Mouse (Mus musculus) limb, embryonic 11.5 days (tissue): ENCODE results near the gene Scamp4. TPM values are rescaled to one million over a fixed set of nuclear protein-coding genes. Genes with fewer than 3 reads are reported as not detected.
A peak's percentile ranks its signal among the peaks of the same experiment; 100 is the strongest.

Experiments
- ATAC-seq: fragments of 200-750 bp; cut with Nextera tagmentation; 2 replicates; pipeline ENCODE4 v1.8.0; 2017; ENCODE audit warnings: low read depth; ENCODE audit not compliant: insufficient number of reproducible peaks, low FRiP score, low TSS enrichment
- DNase-seq: peaks from one replicate; pipeline ENCODE4 v3.0.0-alpha.2; 2015; ENCODE audit warnings: low spot score
- H3K27ac ChIP-seq: fragments of 300-500 bp; sonication (generic); replicated peaks from 2 replicates; pipeline ENCODE4 v1.5.1; 2014; ENCODE audit warnings: low read depth, mild to moderate bottlenecking, low read length
- H3K27me3 ChIP-seq: fragments of 300-500 bp; sonication (generic); 2 replicates; pipeline ENCODE4 v1.6.1; 2014; ENCODE audit warnings: mild to moderate bottlenecking, low read length, mixed read lengths; ENCODE audit not compliant: control insufficient read depth, insufficient read depth
- H3K36me3 ChIP-seq: fragments of 300-500 bp; sonication (generic); 2 replicates; pipeline ENCODE4 v1.6.1; 2014; ENCODE audit warnings: mild to moderate bottlenecking, low read length, moderate library complexity, mixed read lengths; ENCODE audit not compliant: control insufficient read depth, insufficient read depth
- H3K4me1 ChIP-seq: fragments of 300-500 bp; sonication (generic); 2 replicates; pipeline ENCODE4 v1.6.1; 2014; ENCODE audit warnings: low read length, mixed read lengths; ENCODE audit not compliant: control insufficient read depth, insufficient read depth
- H3K4me2 ChIP-seq: fragments of 300-500 bp; sonication (generic); 2 replicates; pipeline ENCODE4 v1.6.1; 2014; ENCODE audit warnings: low read depth, mild to moderate bottlenecking, moderate library complexity; ENCODE audit not compliant: severe bottlenecking
- H3K4me3 ChIP-seq: fragments of 300-500 bp; sonication (generic); 2 replicates; pipeline ENCODE4 v1.5.1; 2014; ENCODE audit warnings: low read depth, low read length
- H3K9ac ChIP-seq: fragments of 300-500 bp; sonication (generic); 2 replicates; pipeline ENCODE4 v1.6.1; 2014; ENCODE audit warnings: mild to moderate bottlenecking, low read length
- H3K9me3 ChIP-seq: fragments of 300-500 bp; sonication (generic); 2 replicates; pipeline ENCODE4 v1.6.1; 2016; ENCODE audit warnings: low read length; ENCODE audit not compliant: control insufficient read depth
- WGBS: fragments of 180-500 bp; shearing (Covaris S2); extraction: QIAGEN DNeasy Blood & Tissue Kit; methylation state at CpG from one replicate; pipeline ENCODE4 v1.1.7; 2014; 5-methylcytosine and 5-hydroxymethylcytosine counted together
- polyA plus RNA-seq: library from polyadenylated mRNA; unstranded; fragments of >200 nt; fragmentation: Nextera tagmentation; extraction: Ambion mirVana; gene quantifications from 2 replicates; pipeline ENCODE4 v1.2.1, GENCODE M21; 2014

Gene Scamp4
- polyA plus RNA-seq, 1 experiment from 2014 or later, result 73.0 TPM

DNA sequence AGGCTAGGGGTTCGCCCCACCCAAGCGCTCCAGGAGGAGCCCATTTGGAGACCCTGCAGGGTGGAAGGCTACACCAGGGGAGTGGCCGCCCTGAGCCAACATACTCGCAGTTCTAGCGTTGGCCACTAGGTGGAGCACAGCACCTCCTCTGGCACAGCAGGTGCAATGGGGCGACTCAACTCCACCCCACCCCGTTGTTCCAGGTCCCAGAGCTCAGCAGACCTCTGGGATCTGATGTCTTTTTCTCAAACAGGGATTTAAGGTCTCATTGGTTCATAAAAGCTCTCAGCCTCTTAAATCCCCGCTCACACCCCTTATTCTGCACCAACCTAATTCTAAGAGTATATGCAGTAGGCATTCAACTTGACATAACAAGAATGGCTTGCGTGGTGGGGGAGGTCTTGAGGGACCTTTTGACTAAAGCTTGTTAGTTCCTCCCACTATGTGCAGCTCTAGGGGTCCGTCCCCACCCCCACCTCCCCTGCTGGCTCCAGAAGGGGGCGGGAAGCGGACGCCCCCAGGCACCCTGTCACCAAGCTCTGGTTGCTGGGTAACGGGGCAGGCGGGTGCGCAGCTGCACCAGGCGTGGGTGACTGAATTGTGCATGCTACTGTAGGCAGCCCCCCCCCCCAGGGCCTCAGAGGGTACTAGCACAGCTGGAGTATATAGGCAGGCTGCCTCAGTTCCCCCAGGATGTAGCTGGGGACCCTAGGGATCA lies 36.1 kb upstream of the Scamp4 start:
- ATAC-seq, result no peak
- no peaks in the 10 kb centered on the region for H3K36me3 ChIP-seq
- peak; percentile 94 for DNase-seq
- no peak overlapping the region for H3K9ac ChIP-seq
- H3K9me3 ChIP-seq, result no peaks in the 10 kb centered on the region
- 27% methylated on average over 17 of the region's 17 CpGs for WGBS
- H3K4me3 ChIP-seq, result no peak overlapping the region
- no peak overlapping the region for H3K4me2 ChIP-seq
- peaks cover 15% of the 10 kb centered on the region for H3K4me1 ChIP-seq
- no peaks in the 10 kb centered on the region for H3K27me3 ChIP-seq
- H3K27ac ChIP-seq, result no peak overlapping the region

DNA sequence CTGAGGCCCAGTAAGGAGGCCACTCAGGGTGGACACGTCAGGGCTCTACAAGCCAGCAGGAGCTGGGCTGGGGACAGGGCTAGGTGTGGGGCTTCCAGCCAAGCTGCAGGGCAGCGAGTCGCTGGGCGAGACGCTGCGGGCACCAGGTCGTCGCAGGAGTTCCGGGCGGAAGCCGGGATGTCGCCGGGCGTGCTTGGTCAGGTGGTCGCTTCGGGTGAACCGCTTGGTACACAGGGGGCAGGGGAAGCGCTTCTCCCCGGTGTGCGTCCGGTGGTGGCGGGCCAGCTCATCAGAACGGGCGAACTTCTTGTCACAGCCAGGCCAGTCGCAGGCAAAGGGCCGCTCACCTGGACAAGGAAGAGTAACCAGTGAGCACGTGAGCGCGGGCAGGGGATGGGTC lies 33.8 kb upstream of the Scamp4 start:
- ATAC-seq, result no peak
- 95% methylated on average over 29 of the region's 29 CpGs for WGBS
- Histone ChIP-seq H3K4me2 (no peak overlapping the region), H3K27ac (no peak overlapping the region), H3K4me3 (no peak overlapping the region), H3K9me3 (no peaks in the 10 kb centered on the region), H3K4me1 (peaks cover 19% of the 10 kb centered on the region), H3K27me3 (no peaks in the 10 kb centered on the region), H3K9ac (no peak overlapping the region), H3K36me3 (no peaks in the 10 kb centered on the region)
- DNase-seq, result no peak

DNA sequence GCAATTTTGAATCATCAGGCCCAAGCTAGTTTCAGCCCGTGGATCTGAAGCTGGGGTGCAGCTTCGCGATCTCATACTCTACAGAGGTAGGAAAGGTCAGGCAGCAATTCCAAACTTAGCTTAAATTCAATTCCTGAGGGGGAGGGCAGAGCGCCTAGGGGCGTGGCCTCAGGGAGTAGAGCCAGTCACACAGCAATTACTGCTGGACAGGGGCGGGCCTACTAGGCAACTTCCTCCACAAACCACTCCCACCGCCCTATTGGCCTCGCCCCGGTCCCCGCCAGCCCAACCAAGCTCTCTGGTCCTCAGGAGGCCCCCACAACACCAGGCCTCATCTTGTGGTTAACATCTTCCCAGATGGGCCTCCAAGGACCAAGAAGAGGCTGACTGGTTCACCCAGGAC lies 33.0 kb upstream of the Scamp4 start:
- Histone ChIP-seq H3K36me3 (no peaks in the 10 kb centered on the region), H3K4me3 (no peak overlapping the region), H3K27ac (no peak overlapping the region), H3K9ac (no peak overlapping the region), H3K9me3 (no peaks in the 10 kb centered on the region), H3K4me1 (peaks cover 19% of the 10 kb centered on the region), H3K27me3 (no peaks in the 10 kb centered on the region), H3K4me2 (no peak overlapping the region)
- peak; percentile 66 for DNase-seq
- no peak for ATAC-seq
- WGBS, result 28% methylated on average over 10 of the region's 10 CpGs

DNA sequence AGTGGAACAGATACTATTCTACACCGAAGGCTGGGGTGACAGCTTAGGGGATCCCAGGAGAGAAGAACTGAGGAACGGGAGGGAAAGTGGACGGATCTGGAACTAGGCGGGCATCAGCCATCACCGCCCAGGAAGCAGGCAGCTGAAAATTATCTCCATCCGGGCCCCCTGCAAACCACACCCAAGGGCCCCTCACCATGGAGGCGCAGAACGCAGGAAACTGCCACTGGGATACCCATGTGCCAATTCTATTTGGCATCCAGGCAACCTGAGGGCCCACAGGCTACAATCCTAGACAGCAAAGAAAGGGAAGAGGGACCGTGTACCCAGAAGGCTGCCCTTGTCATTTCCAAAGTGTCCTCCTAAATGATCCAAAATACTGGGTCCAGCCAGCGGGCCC lies 32.3 kb upstream of the Scamp4 start:
- no peak overlapping the region for H3K4me3 ChIP-seq
- ATAC-seq (no peak), DNase-seq (no peak)
- no peaks in the 10 kb centered on the region for H3K27me3 ChIP-seq
- H3K4me2 ChIP-seq, result peak overlapping the region; percentile 48
- WGBS, result 86% methylated on average over 10 of the region's 10 CpGs
- H3K36me3 ChIP-seq, result no peaks in the 10 kb centered on the region
- H3K4me1 ChIP-seq, result peaks cover 21% of the 10 kb centered on the region
- no peak overlapping the region for H3K9ac ChIP-seq
- H3K27ac ChIP-seq, result peak overlapping the region; percentile 65
- no peaks in the 10 kb centered on the region for H3K9me3 ChIP-seq

DNA sequence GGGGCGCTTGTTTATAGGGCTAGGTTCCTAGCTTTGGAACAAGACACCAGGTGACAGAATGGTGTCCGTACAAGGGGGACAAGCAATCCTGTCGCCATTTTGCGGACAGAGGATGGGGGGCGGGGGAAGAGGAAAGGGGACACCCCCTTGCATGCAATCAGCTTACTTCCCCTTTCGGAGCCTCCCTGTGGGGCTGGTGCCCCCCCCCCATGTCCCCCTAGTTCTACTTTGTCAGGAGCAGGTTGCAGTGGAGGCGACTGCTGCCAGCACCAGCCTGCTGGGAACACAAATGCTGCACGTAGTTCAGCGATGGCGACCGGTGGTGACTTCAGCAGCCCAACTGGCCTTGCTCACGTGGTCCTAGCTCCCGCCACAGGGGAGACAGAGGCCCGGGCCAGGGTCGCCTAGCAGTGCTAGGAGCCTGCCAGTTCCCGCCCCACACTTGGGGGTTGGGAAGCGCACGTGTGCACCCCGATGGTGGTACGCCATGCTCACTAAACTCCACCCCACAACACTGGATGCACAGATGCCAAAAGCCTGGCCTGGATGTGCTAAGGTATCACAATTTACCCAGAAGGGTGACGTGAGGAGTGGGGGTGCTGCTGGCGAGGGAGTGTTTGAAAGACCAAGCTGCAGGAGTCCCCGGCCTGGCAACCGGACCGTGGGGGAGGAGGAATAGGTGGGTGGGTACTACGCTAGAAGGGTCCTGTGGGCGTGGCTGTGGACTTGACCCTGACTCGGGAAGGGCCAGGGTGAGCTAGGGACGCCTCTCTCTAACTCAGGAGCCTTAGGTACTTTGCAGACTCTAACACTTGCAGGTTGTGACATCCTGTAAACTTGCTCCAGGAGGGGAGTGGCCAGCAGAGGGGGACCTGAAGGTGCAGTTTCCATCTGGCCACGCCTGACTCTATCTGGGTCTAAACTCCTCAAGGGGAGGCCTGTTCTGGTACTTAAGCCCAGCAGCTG lies 31.5 kb upstream of the Scamp4 start:
- Histone ChIP-seq H3K36me3 (no peaks in the 10 kb centered on the region), H3K27ac (peak overlapping the region; percentile 65), H3K4me3 (peak overlapping the region; percentile 20), H3K27me3 (no peaks in the 10 kb centered on the region), H3K4me2 (peak overlapping the region; percentile 48), H3K9me3 (no peaks in the 10 kb centered on the region), H3K4me1 (peaks cover 27% of the 10 kb centered on the region), H3K9ac (peak overlapping the region; percentile 55)
- WGBS, result 19% methylated on average over 30 of the region's 30 CpGs
- peak; percentile 60 for DNase-seq
- peak; percentile 48; the same call in 1 of the 2 replicates for ATAC-seq

DNA sequence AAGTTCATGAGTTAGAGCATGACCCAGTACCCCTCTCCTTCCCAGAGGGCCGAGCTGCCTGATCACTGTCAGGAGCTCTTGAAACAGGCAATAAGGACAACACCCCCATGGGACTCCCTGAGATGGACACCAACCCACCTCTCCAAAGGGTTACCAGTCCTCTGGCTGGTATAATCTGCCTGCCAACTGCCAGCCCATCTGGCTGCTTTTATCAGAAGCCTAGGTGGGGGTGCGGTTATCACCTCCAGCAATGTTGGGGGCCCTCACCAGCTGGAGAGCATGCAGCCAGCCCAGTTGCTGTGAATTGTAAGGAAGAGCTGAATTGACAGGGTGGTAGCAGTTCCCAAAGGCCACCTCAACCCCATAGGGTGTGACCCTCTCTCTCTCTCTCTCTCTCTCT lies 30.2 kb upstream of the Scamp4 start:
- WGBS, result 76% methylated on average over 2 of the region's 2 CpGs
- Histone ChIP-seq H3K36me3 (no peaks in the 10 kb centered on the region), H3K27me3 (no peaks in the 10 kb centered on the region), H3K9ac (no peak overlapping the region), H3K9me3 (no peaks in the 10 kb centered on the region), H3K4me2 (no peak overlapping the region), H3K27ac (no peak overlapping the region), H3K4me3 (no peak overlapping the region), H3K4me1 (peaks cover 26% of the 10 kb centered on the region)
- DNase-seq (no peak), ATAC-seq (no peak)

DNA sequence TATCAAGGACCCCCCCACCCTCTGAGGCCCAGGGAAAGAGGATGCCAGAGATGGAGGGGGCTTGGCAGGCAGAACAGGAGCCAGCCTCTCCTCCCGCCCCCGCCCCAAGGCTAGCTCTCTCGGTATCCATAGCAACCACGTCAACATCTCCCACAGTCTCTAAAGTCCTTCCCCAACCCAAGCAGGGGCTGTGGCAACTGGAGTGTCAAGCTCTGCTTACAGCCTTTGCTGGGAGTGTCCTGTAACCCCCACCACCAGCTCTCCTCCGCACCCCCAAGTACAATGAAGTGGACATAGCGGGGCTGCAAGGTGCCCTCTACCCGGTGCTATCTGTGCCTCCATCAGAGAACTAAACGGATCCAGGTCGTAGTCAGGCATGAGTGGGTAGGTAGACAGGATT lies 28.7 kb upstream of the Scamp4 start:
- DNase-seq, result no peak
- Histone ChIP-seq H3K4me3 (no peak overlapping the region), H3K27me3 (no peaks in the 10 kb centered on the region), H3K4me1 (peaks cover 31% of the 10 kb centered on the region), H3K9ac (no peak overlapping the region), H3K36me3 (no peaks in the 10 kb centered on the region), H3K4me2 (no peak overlapping the region), H3K9me3 (no peaks in the 10 kb centered on the region), H3K27ac (no peak overlapping the region)
- WGBS, result 67% methylated on average over 9 of the region's 9 CpGs
- no peak for ATAC-seq

DNA sequence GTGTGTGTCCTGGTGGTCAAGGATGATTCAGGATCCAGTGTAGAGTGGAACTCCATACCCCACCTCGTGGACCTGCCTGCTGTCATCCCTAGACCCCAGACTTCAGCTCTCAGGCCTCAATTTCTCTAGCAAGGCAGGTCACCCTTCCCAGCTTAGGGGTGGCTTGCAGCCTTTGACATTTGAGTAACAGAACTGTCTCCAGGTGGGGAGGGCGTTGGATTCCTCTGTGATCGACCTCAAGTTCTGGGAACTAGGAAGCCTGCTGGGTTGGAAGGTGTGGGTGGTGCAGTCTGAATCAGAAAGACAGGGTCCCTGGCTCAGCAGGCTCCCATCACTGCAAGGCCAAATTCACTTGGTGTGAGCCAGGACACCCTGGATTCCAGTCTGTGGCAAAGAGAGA lies 27.8 kb upstream of the Scamp4 start:
- H3K27me3 ChIP-seq, result no peaks in the 10 kb centered on the region
- no peaks in the 10 kb centered on the region for H3K9me3 ChIP-seq
- H3K4me3 ChIP-seq, result no peak overlapping the region
- WGBS, result 81% methylated on average over 3 of the region's 3 CpGs
- H3K9ac ChIP-seq, result no peak overlapping the region
- DNase-seq (no peak), ATAC-seq (no peak)
- H3K4me1 ChIP-seq, result peaks cover 31% of the 10 kb centered on the region
- no peaks in the 10 kb centered on the region for H3K36me3 ChIP-seq
- no peak overlapping the region for H3K27ac ChIP-seq
- no peak overlapping the region for H3K4me2 ChIP-seq
